Mouse (Mus musculus): ENCODE results near the gene Crmp1. TPM values are rescaled to one million over a fixed set of nuclear protein-coding genes. Genes with fewer than 3 reads are reported as not detected.

Crmp1 gene
- polyA plus RNA-seq (2021; fragmentation: Nextera tagmentation), result 152 and 177 TPM in 2 replicates
- long read RNA-seq, experiment 1, transcript Crmp1-201 (14 exons, 2,906 nt), result minor isoform, 67 of 332 reads
- long read RNA-seq, experiment 1, transcript Crmp1-202 (14 exons, 3,051 nt), result major isoform, 181 of 332 reads
- long read RNA-seq, experiment 1, partial matches to known transcripts, result 57 of 332 reads
- long read RNA-seq, experiment 1, other reads (novel, unspliced or antisense), result 27 of 332 reads
- long read RNA-seq, experiment 2, transcript Crmp1-202 (14 exons, 3,051 nt), result major isoform, 653 of 975 reads
- long read RNA-seq, experiment 2, transcript Crmp1-201 (14 exons, 2,906 nt), result minor isoform, 230 of 975 reads
- long read RNA-seq, experiment 2, partial matches to known transcripts, result 38 of 975 reads
- long read RNA-seq, experiment 2, other reads (novel, unspliced or antisense), result 54 of 975 reads

GRCm38 (mm10) chr5:37241651-37242151, at the start of gene Crmp1:
Gene Crmp1 (plus strand): TSS chr5:37241940.

GRCm38 (mm10) chr5:37336485-37337105, 94.9 kb downstream of the Crmp1 start, which contains the start of gene Evc:
Gene Evc (minus strand): TSS chr5:37336894.

GRCm38 (mm10) chr5:37338288-37338687, 96.5 kb downstream of the Crmp1 start, which contains the start of gene Evc2:
Gene Evc2 (plus strand): TSS chr5:37338499.

Other genes with a start within 250 kb of the Crmp1 start
- 0.53 and 0.84 TPM in 2 replicates for gene Gm1043, start 156.6 kb upstream of the Crmp1 start, polyA plus RNA-seq (2021; fragmentation: Nextera tagmentation)
- gene Evc, start 95.0 kb downstream of the Crmp1 start, polyA plus RNA-seq (2021; fragmentation: Nextera tagmentation), result 2.2 and 2.9 TPM in 2 replicates
- gene Evc2, start 96.6 kb downstream of the Crmp1 start, polyA plus RNA-seq (2021; fragmentation: Nextera tagmentation), result 6.3 and 6.7 TPM in 2 replicates

Measured in layer of hippocampus, adult 6 months (tissue).